Mouse (Mus musculus): ENCODE results near the gene Sebox. TPM values are rescaled to one million over a fixed set of nuclear protein-coding genes. Genes with fewer than 3 reads are reported as not detected.
A peak's percentile ranks its signal among the peaks of the same experiment; 100 is the strongest.

Sebox gene
- polyA plus RNA-seq, 1 experiment from 2014 or later = not detected

DNA sequence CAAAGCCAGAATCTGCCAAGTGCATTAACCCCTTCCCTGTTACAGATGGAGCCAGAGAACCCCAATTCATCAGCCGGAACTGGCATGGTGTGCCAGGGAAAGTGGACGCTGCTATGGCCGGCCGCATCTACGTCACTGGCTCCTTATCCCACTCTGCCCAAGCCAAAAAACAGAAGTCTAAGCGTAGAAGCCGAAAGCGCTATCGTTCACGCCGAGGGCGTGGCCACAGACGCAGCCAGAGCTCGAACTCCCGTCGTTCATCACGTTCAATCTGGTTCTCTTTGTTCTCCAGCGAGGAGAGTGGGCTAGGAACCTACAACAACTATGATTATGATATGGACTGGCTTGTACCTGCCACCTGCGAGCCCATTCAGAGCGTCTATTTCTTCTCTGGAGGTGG lies 1.7 kb upstream of the Sebox start:
- H3K4me3 ChIP-seq (ENCODE audit: low read depth, low read length) = no peak overlapping the region
- H3K27ac ChIP-seq (ENCODE audit: low read depth, low read length) = no peak overlapping the region
- H3K9ac ChIP-seq (ENCODE audit: low read depth, low read length) = no peak overlapping the region
- no peaks in the 10 kb centered on the region for H3K9me3 ChIP-seq (replicated peaks; ENCODE audit: control insufficient read depth, low read length)
- ATAC-seq (replicated peaks; ENCODE audit: insufficient number of reproducible peaks, low FRiP score, low TSS enrichment) = no peak
- WGBS (ENCODE audit: insufficient replicate concordance) = 74% methylated on average over 20 of the region's 20 CpGs
- peaks cover 9% of the 10 kb centered on the region; the same call in 1 of the 2 replicates for H3K4me1 ChIP-seq (ENCODE audit: control insufficient read depth, insufficient read depth, low read length)
- H3K27me3 ChIP-seq (ENCODE audit: control insufficient read depth, insufficient read depth, low read length) = peaks cover 48% of the 10 kb centered on the region
- H3K36me3 ChIP-seq (ENCODE audit: control insufficient read depth, insufficient read depth, low read length) = peaks cover under 1% of the 10 kb centered on the region; the same call in 1 of the 2 replicates
- H3K4me2 ChIP-seq = no peak overlapping the region

- H3K9ac ChIP-seq (ENCODE audit: low read depth, low read length) = no peak overlapping the region
- H3K9me3 ChIP-seq (replicated peaks; ENCODE audit: control insufficient read depth, low read length) = no peaks in the 10 kb centered on the region
- H3K27me3 ChIP-seq (ENCODE audit: control insufficient read depth, insufficient read depth, low read length) = peaks cover 12% of the 10 kb centered on the region
- H3K4me3 ChIP-seq (ENCODE audit: low read depth, low read length) = no peak overlapping the region
- H3K36me3 ChIP-seq (ENCODE audit: control insufficient read depth, insufficient read depth, low read length) = peaks cover 12% of the 10 kb centered on the region
- H3K4me2 ChIP-seq = no peak overlapping the region
- WGBS (ENCODE audit: insufficient replicate concordance) = 77% methylated on average over 3 of the region's 3 CpGs
- H3K27ac ChIP-seq (ENCODE audit: low read depth, low read length) = no peak overlapping the region
- no peak for ATAC-seq (replicated peaks; ENCODE audit: insufficient number of reproducible peaks, low FRiP score, low TSS enrichment)
- H3K4me1 ChIP-seq (ENCODE audit: control insufficient read depth, insufficient read depth, low read length) = no peaks in the 10 kb centered on the region
These were observed 2.2 kb downstream of the Sebox start for GRCm38 (mm10) chr11:78505430-78505829.

DNA sequence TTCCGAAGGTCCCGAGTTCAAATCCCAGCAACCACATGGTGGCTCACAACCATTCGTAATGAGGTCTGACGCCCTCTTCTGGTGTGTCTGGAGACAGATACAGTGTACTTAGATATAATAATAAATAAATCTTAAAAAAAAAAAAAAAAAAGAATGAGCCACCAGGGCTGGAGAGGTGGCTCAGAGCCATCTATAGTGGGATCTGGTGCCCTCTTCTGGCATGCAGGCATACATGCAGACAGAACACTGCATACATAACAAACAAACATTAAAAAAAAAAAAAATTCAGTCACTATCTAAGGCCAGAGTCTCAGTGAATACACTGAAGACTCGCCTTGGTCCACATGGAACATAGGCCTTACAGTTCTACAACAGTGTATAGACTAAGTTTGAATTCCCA lies 5.9 kb downstream of the Sebox start:
- no peaks in the 10 kb centered on the region for H3K9me3 ChIP-seq (replicated peaks; ENCODE audit: control insufficient read depth, low read length)
- H3K27ac ChIP-seq (ENCODE audit: low read depth, low read length) = no peak overlapping the region
- no peak overlapping the region for H3K9ac ChIP-seq (ENCODE audit: low read depth, low read length)
- no peaks in the 10 kb centered on the region for H3K27me3 ChIP-seq (ENCODE audit: control insufficient read depth, insufficient read depth, low read length)
- ATAC-seq (replicated peaks; ENCODE audit: insufficient number of reproducible peaks, low FRiP score, low TSS enrichment) = no peak
- 78% methylated on average over 5 of the region's 5 CpGs for WGBS (ENCODE audit: insufficient replicate concordance)
- H3K4me2 ChIP-seq = no peak overlapping the region
- H3K36me3 ChIP-seq (ENCODE audit: control insufficient read depth, insufficient read depth, low read length) = peaks cover 12% of the 10 kb centered on the region
- H3K4me3 ChIP-seq (ENCODE audit: low read depth, low read length) = no peak overlapping the region
- H3K4me1 ChIP-seq (ENCODE audit: control insufficient read depth, insufficient read depth, low read length) = peaks cover 14% of the 10 kb centered on the region

DNA sequence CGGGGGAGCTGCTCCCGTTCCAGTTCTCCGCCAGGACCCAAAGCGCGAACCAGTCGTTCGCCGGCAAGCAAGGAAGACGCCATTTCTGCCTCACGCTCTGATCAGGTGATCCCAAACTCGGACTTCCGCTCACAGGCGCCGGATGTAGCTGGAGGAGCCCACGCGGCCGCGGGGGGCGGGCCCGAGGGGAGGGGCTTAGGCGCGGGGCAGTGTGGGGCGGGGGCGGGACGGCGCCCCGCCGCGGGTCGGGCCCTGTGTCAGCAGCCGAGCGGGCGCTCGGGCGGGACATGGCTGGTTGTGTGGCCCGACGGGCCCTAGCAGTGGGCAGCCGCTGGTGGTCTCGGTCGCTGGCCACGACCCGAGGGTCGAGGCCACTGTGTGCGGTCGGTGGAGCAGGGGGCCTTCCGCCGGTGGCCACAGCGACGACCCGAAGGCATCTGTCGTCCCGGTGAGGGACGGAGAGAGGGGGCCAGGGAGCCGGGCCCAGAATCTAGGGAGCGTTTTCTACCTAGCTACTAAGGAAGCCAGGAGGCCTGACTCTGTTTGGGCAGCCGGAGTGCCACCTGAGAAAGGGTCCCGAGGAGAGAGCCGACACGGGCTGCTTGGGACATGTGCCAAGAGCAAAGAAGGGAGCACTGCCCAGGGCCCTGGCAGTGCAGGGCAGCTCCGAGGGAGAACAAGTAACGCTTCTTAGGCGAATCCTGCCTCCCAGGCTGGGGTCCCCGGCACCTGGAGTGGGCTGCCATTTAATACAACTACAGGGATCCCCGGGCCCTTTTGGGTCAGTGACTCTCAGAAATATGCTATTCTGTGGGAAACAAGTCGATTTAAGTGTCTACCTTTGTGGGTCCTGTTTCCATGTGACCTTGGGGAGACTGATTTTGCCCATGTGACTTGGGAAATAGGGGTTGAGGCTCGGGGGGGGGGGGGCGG lies 9.0 kb downstream of the Sebox start, which contains the start of the genes Tmem199 and Poldip2:
Tmem199 (minus strand) TSS at position 148 of the 933 bp plus-strand sequence.
Poldip2 (plus strand) TSS at position 169 of the 933 bp plus-strand sequence.
- Histone ChIP-seq H3K27ac (ENCODE audit: low read depth, low read length) (peak within 1 kb of the TSS; percentile 88), H3K4me2 (peak within 1 kb of the TSS; percentile 75), H3K27me3 (ENCODE audit: control insufficient read depth, insufficient read depth, low read length) (no peaks in the 10 kb centered on the region), H3K36me3 (ENCODE audit: control insufficient read depth, insufficient read depth, low read length) (peaks cover 23% of the 10 kb centered on the region), H3K9me3 (replicated peaks; ENCODE audit: control insufficient read depth, low read length) (no peaks in the 10 kb centered on the region), H3K4me1 (ENCODE audit: control insufficient read depth, insufficient read depth, low read length) (peaks cover 14% of the 10 kb centered on the region), H3K4me3 (ENCODE audit: low read depth, low read length) (peak within 1 kb of the TSS; percentile 91), H3K9ac (ENCODE audit: low read depth, low read length) (peak within 1 kb of the TSS; percentile 99)
- WGBS (ENCODE audit: insufficient replicate concordance) = under 1% methylated on average over 66 of the region's 67 CpGs
- peak; percentile 93 for ATAC-seq (replicated peaks; ENCODE audit: insufficient number of reproducible peaks, low FRiP score, low TSS enrichment)

GRCm38 (mm10) chr11:78513106-78513790 lies 10.0 kb downstream of the Sebox start:
- Histone ChIP-seq H3K36me3 (ENCODE audit: control insufficient read depth, insufficient read depth, low read length) (peaks cover 29% of the 10 kb centered on the region), H3K4me1 (ENCODE audit: control insufficient read depth, insufficient read depth, low read length) (peaks cover 14% of the 10 kb centered on the region), H3K9ac (ENCODE audit: low read depth, low read length) (peak overlapping the region; percentile 99), H3K4me2 (peak overlapping the region; percentile 62), H3K27me3 (ENCODE audit: control insufficient read depth, insufficient read depth, low read length) (no peaks in the 10 kb centered on the region), H3K27ac (ENCODE audit: low read depth, low read length) (no peak overlapping the region), H3K9me3 (replicated peaks; ENCODE audit: control insufficient read depth, low read length) (no peaks in the 10 kb centered on the region), H3K4me3 (ENCODE audit: low read depth, low read length) (peak overlapping the region; percentile 91)
- ATAC-seq (replicated peaks; ENCODE audit: insufficient number of reproducible peaks, low FRiP score, low TSS enrichment) = no peak
- 77% methylated on average over 3 of the region's 3 CpGs for WGBS (ENCODE audit: insufficient replicate concordance)

- no peaks in the 10 kb centered on the region for H3K27me3 ChIP-seq (ENCODE audit: control insufficient read depth, insufficient read depth, low read length)
- no peak overlapping the region for H3K4me3 ChIP-seq (ENCODE audit: low read depth, low read length)
- H3K9ac ChIP-seq (ENCODE audit: low read depth, low read length) = no peak overlapping the region
- H3K36me3 ChIP-seq (ENCODE audit: control insufficient read depth, insufficient read depth, low read length) = peaks cover 39% of the 10 kb centered on the region
- H3K4me1 ChIP-seq (ENCODE audit: control insufficient read depth, insufficient read depth, low read length) = peaks cover 14% of the 10 kb centered on the region
- ATAC-seq (replicated peaks; ENCODE audit: insufficient number of reproducible peaks, low FRiP score, low TSS enrichment) = no peak
- H3K27ac ChIP-seq (ENCODE audit: low read depth, low read length) = no peak overlapping the region
- no peaks in the 10 kb centered on the region for H3K9me3 ChIP-seq (replicated peaks; ENCODE audit: control insufficient read depth, low read length)
- WGBS (ENCODE audit: insufficient replicate concordance) = 65% methylated on average over 2 of the region's 2 CpGs
- no peak overlapping the region for H3K4me2 ChIP-seq
These were observed 12.5 kb downstream of the Sebox start for GRCm38 (mm10) chr11:78515549-78516325.

- Histone ChIP-seq H3K4me3 (ENCODE audit: low read depth, low read length) (no peak overlapping the region), H3K27ac (ENCODE audit: low read depth, low read length) (no peak overlapping the region), H3K9me3 (replicated peaks; ENCODE audit: control insufficient read depth, low read length) (no peaks in the 10 kb centered on the region), H3K9ac (ENCODE audit: low read depth, low read length) (no peak overlapping the region), H3K27me3 (ENCODE audit: control insufficient read depth, insufficient read depth, low read length) (no peaks in the 10 kb centered on the region), H3K36me3 (ENCODE audit: control insufficient read depth, insufficient read depth, low read length) (peaks cover 56% of the 10 kb centered on the region), H3K4me2 (no peak overlapping the region), H3K4me1 (ENCODE audit: control insufficient read depth, insufficient read depth, low read length) (no peaks in the 10 kb centered on the region)
- WGBS (ENCODE audit: insufficient replicate concordance) = 85% methylated on average over 10 of the region's 10 CpGs
- no peak for ATAC-seq (replicated peaks; ENCODE audit: insufficient number of reproducible peaks, low FRiP score, low TSS enrichment)
These were observed 15.7 kb downstream of the Sebox start for GRCm38 (mm10) chr11:78518931-78519330.

GRCm38 (mm10) chr11:78521880-78522279 lies 18.6 kb downstream of the Sebox start:
- no peak overlapping the region for H3K9ac ChIP-seq (ENCODE audit: low read depth, low read length)
- H3K4me2 ChIP-seq = no peak overlapping the region
- 87% methylated on average over 3 of the region's 3 CpGs for WGBS (ENCODE audit: insufficient replicate concordance)
- H3K4me3 ChIP-seq (ENCODE audit: low read depth, low read length) = no peak overlapping the region
- peaks cover 60% of the 10 kb centered on the region for H3K36me3 ChIP-seq (ENCODE audit: control insufficient read depth, insufficient read depth, low read length)
- no peak for ATAC-seq (replicated peaks; ENCODE audit: insufficient number of reproducible peaks, low FRiP score, low TSS enrichment)
- H3K9me3 ChIP-seq (replicated peaks; ENCODE audit: control insufficient read depth, low read length) = no peaks in the 10 kb centered on the region
- no peaks in the 10 kb centered on the region for H3K27me3 ChIP-seq (ENCODE audit: control insufficient read depth, insufficient read depth, low read length)
- H3K4me1 ChIP-seq (ENCODE audit: control insufficient read depth, insufficient read depth, low read length) = no peaks in the 10 kb centered on the region
- H3K27ac ChIP-seq (ENCODE audit: low read depth, low read length) = no peak overlapping the region

All from heart, embryonic 11.5 days (tissue).